Mouse (Mus musculus): ENCODE data around the gene Mrps14. TPM values are rescaled to one million over a fixed set of nuclear protein-coding genes. Genes with fewer than 3 reads are reported as not detected.

Gene Mrps14
- polyA plus RNA-seq (2015; fragmentation: Nextera tagmentation; extraction: Ambion mirVana): 251 and 271 TPM in 2 replicates

GRCm38 (mm10) chr1:160194529-160195336, at the start of gene Mrps14:
Gene Mrps14, plus strand, starts transcription at chr1:160195215.
- peak within 1 kb of the TSS; percentile 77 for H3K27ac ChIP-seq (ENCODE audit: low read length)
- H3K4me1 ChIP-seq (ENCODE audit: control insufficient read depth, insufficient read depth, low read length): peaks cover 3% of the 10 kb centered on the region; the same call in 1 of the 2 replicates
- peak; percentile 99 for ATAC-seq (ENCODE audit: insufficient read depth, low FRiP score)
- peak within 1 kb of the TSS; percentile 88 for H3K4me2 ChIP-seq (ENCODE audit: low read depth, low read length)
- H3K27me3 ChIP-seq (ENCODE audit: control insufficient read depth, insufficient read depth, low read length): no peaks in the 10 kb centered on the region
- WGBS: 6% methylated on average over 31 of the region's 31 CpGs
- peaks cover 3% of the 10 kb centered on the region; the same call in 1 of the 2 replicates for H3K36me3 ChIP-seq (ENCODE audit: control insufficient read depth, insufficient read depth, low read length)
- peak within 1 kb of the TSS; percentile 75 for H3K4me3 ChIP-seq (replicated peaks; ENCODE audit: low read length)
- no peaks in the 10 kb centered on the region for H3K9me3 ChIP-seq (replicated peaks; ENCODE audit: control insufficient read depth, low read length)
- peak within 1 kb of the TSS; percentile 92 for H3K9ac ChIP-seq (ENCODE audit: low read length)

GRCm38 (mm10) chr1:160145606-160146005, 49.4 kb upstream of the Mrps14 start:
- ATAC-seq (ENCODE audit: insufficient read depth, low FRiP score): peak; percentile 31; the same call in 1 of the 2 replicates
- WGBS: 73% methylated on average over 3 of the region's 3 CpGs

GRCm38 (mm10) chr1:160147274-160147673, 47.7 kb upstream of the Mrps14 start:
- Histone ChIP-seq H3K4me2 (ENCODE audit: low read depth, low read length) (no peak overlapping the region), H3K4me1 (ENCODE audit: control insufficient read depth, insufficient read depth, low read length) (no peaks in the 10 kb centered on the region), H3K9ac (ENCODE audit: low read length) (no peak overlapping the region), H3K27ac (ENCODE audit: low read length) (no peak overlapping the region), H3K27me3 (ENCODE audit: control insufficient read depth, insufficient read depth, low read length) (no peaks in the 10 kb centered on the region), H3K36me3 (ENCODE audit: control insufficient read depth, insufficient read depth, low read length) (no peaks in the 10 kb centered on the region), H3K4me3 (replicated peaks; ENCODE audit: low read length) (no peak overlapping the region), H3K9me3 (replicated peaks; ENCODE audit: control insufficient read depth, low read length) (no peaks in the 10 kb centered on the region)
- 81% methylated on average over 7 of the region's 7 CpGs for WGBS
- no peak for ATAC-seq (ENCODE audit: insufficient read depth, low FRiP score)

More at GRCm38 (mm10) chr1:160145606-160146005, 49.4 kb upstream of the Mrps14 start:
- Histone ChIP-seq H3K4me1 (ENCODE audit: control insufficient read depth, insufficient read depth, low read length) (no peaks in the 10 kb centered on the region), H3K9ac (ENCODE audit: low read length) (no peak overlapping the region), H3K36me3 (ENCODE audit: control insufficient read depth, insufficient read depth, low read length) (no peaks in the 10 kb centered on the region), H3K27me3 (ENCODE audit: control insufficient read depth, insufficient read depth, low read length) (no peaks in the 10 kb centered on the region), H3K9me3 (replicated peaks; ENCODE audit: control insufficient read depth, low read length) (no peaks in the 10 kb centered on the region), H3K4me2 (ENCODE audit: low read depth, low read length) (no peak overlapping the region), H3K27ac (ENCODE audit: low read length) (no peak overlapping the region), H3K4me3 (replicated peaks; ENCODE audit: low read length) (no peak overlapping the region)

GRCm38 (mm10) chr1:160149291-160149906, 45.6 kb upstream of the Mrps14 start:
- no peak for ATAC-seq (ENCODE audit: insufficient read depth, low FRiP score)
- 55% methylated on average over 11 of the region's 11 CpGs for WGBS
- Histone ChIP-seq H3K27ac (ENCODE audit: low read length) (no peak overlapping the region), H3K4me3 (replicated peaks; ENCODE audit: low read length) (no peak overlapping the region), H3K9me3 (replicated peaks; ENCODE audit: control insufficient read depth, low read length) (no peaks in the 10 kb centered on the region), H3K27me3 (ENCODE audit: control insufficient read depth, insufficient read depth, low read length) (no peaks in the 10 kb centered on the region), H3K4me2 (ENCODE audit: low read depth, low read length) (no peak overlapping the region), H3K36me3 (ENCODE audit: control insufficient read depth, insufficient read depth, low read length) (no peaks in the 10 kb centered on the region), H3K9ac (ENCODE audit: low read length) (no peak overlapping the region), H3K4me1 (ENCODE audit: control insufficient read depth, insufficient read depth, low read length) (no peaks in the 10 kb centered on the region)

GRCm38 (mm10) chr1:160150726-160151125, 44.3 kb upstream of the Mrps14 start:
- WGBS: 67% methylated on average over 3 of the region's 3 CpGs
- H3K36me3 ChIP-seq (ENCODE audit: control insufficient read depth, insufficient read depth, low read length): no peaks in the 10 kb centered on the region
- no peak overlapping the region for H3K27ac ChIP-seq (ENCODE audit: low read length)
- no peak overlapping the region for H3K4me2 ChIP-seq (ENCODE audit: low read depth, low read length)
- ATAC-seq (ENCODE audit: insufficient read depth, low FRiP score): no peak
- no peaks in the 10 kb centered on the region for H3K4me1 ChIP-seq (ENCODE audit: control insufficient read depth, insufficient read depth, low read length)
- no peak overlapping the region for H3K9ac ChIP-seq (ENCODE audit: low read length)
- H3K4me3 ChIP-seq (replicated peaks; ENCODE audit: low read length): no peak overlapping the region
- no peaks in the 10 kb centered on the region for H3K9me3 ChIP-seq (replicated peaks; ENCODE audit: control insufficient read depth, low read length)
- H3K27me3 ChIP-seq (ENCODE audit: control insufficient read depth, insufficient read depth, low read length): no peaks in the 10 kb centered on the region

GRCm38 (mm10) chr1:160153480-160153879, 41.5 kb upstream of the Mrps14 start, which contains the start of gene Tnn:
Gene Tnn, minus strand, starts transcription at chr1:160153580.
- no peaks in the 10 kb centered on the region for H3K4me1 ChIP-seq (ENCODE audit: control insufficient read depth, insufficient read depth, low read length)
- peak within 1 kb of the TSS; percentile 70 for H3K27ac ChIP-seq (ENCODE audit: low read length)
- H3K9ac ChIP-seq (ENCODE audit: low read length): 0 out of 2 replicates have a peak within 1 kb of the TSS, but pooled peaks have one; percentile 3
- peak within 1 kb of the TSS; percentile 18 for H3K4me3 ChIP-seq (replicated peaks; ENCODE audit: low read length)
- no peaks in the 10 kb centered on the region for H3K36me3 ChIP-seq (ENCODE audit: control insufficient read depth, insufficient read depth, low read length)
- no peaks in the 10 kb centered on the region for H3K27me3 ChIP-seq (ENCODE audit: control insufficient read depth, insufficient read depth, low read length)
- ATAC-seq (ENCODE audit: insufficient read depth, low FRiP score): peak; percentile 47; the same call in 1 of the 2 replicates
- peak within 1 kb of the TSS; percentile 4; the same call in 1 of the 2 replicates for H3K4me2 ChIP-seq (ENCODE audit: low read depth, low read length)
- no peaks in the 10 kb centered on the region for H3K9me3 ChIP-seq (replicated peaks; ENCODE audit: control insufficient read depth, low read length)
- WGBS: 40% methylated on average over 8 of the region's 8 CpGs

GRCm38 (mm10) chr1:160158190-160158589, 36.8 kb upstream of the Mrps14 start:
- Histone ChIP-seq H3K9me3 (replicated peaks; ENCODE audit: control insufficient read depth, low read length) (no peaks in the 10 kb centered on the region), H3K27me3 (ENCODE audit: control insufficient read depth, insufficient read depth, low read length) (no peaks in the 10 kb centered on the region), H3K36me3 (ENCODE audit: control insufficient read depth, insufficient read depth, low read length) (no peaks in the 10 kb centered on the region), H3K4me2 (ENCODE audit: low read depth, low read length) (no peak overlapping the region), H3K4me3 (replicated peaks; ENCODE audit: low read length) (no peak overlapping the region), H3K4me1 (ENCODE audit: control insufficient read depth, insufficient read depth, low read length) (no peaks in the 10 kb centered on the region), H3K9ac (ENCODE audit: low read length) (no peak overlapping the region), H3K27ac (ENCODE audit: low read length) (no peak overlapping the region)
- ATAC-seq (ENCODE audit: insufficient read depth, low FRiP score): no peak
- WGBS: 88% methylated on average over 2 of the region's 2 CpGs

GRCm38 (mm10) chr1:160166600-160166999, 28.4 kb upstream of the Mrps14 start:
- Histone ChIP-seq H3K27me3 (ENCODE audit: control insufficient read depth, insufficient read depth, low read length) (no peaks in the 10 kb centered on the region), H3K9ac (ENCODE audit: low read length) (no peak overlapping the region), H3K4me2 (ENCODE audit: low read depth, low read length) (no peak overlapping the region), H3K27ac (ENCODE audit: low read length) (no peak overlapping the region), H3K9me3 (replicated peaks; ENCODE audit: control insufficient read depth, low read length) (no peaks in the 10 kb centered on the region), H3K36me3 (ENCODE audit: control insufficient read depth, insufficient read depth, low read length) (no peaks in the 10 kb centered on the region), H3K4me1 (ENCODE audit: control insufficient read depth, insufficient read depth, low read length) (no peaks in the 10 kb centered on the region), H3K4me3 (replicated peaks; ENCODE audit: low read length) (no peak overlapping the region)
- no peak for ATAC-seq (ENCODE audit: insufficient read depth, low FRiP score)
- 76% methylated on average over 3 of the region's 5 CpGs for WGBS

- ATAC-seq (ENCODE audit: insufficient read depth, low FRiP score): no peak
- WGBS: 73% methylated on average over 8 of the region's 8 CpGs
These were observed 18.1 kb upstream of the Mrps14 start for GRCm38 (mm10) chr1:160176903-160177302.

More at GRCm38 (mm10) chr1:160176903-160177302, 18.1 kb upstream of the Mrps14 start:
- H3K4me1 ChIP-seq (ENCODE audit: control insufficient read depth, insufficient read depth, low read length): no peaks in the 10 kb centered on the region
- H3K4me3 ChIP-seq (replicated peaks; ENCODE audit: low read length): no peak overlapping the region
- no peak overlapping the region for H3K27ac ChIP-seq (ENCODE audit: low read length)
- no peaks in the 10 kb centered on the region for H3K27me3 ChIP-seq (ENCODE audit: control insufficient read depth, insufficient read depth, low read length)
- H3K4me2 ChIP-seq (ENCODE audit: low read depth, low read length): no peak overlapping the region
- no peaks in the 10 kb centered on the region for H3K36me3 ChIP-seq (ENCODE audit: control insufficient read depth, insufficient read depth, low read length)
- no peaks in the 10 kb centered on the region for H3K9me3 ChIP-seq (replicated peaks; ENCODE audit: control insufficient read depth, low read length)
- no peak overlapping the region for H3K9ac ChIP-seq (ENCODE audit: low read length)

Data from stomach, embryonic 16.5 days (tissue).